Mouse (Mus musculus) thymus, adult 2 months (tissue): ENCODE measurements around the gene Rprd1b.

Experiments
- CTCF ChIP-seq: fragments of 200-500 bp; IDR thresholded peaks from 2 replicates; pipeline ENCODE4 v1.5.1; 2012; ENCODE audit warnings: mild to moderate bottlenecking, control low read depth, low read length, moderate library complexity, borderline replicate concordance; ENCODE audit not compliant: control insufficient read depth, poor library complexity, insufficient read depth; ENCODE audit errors: extremely low read depth
- POLR2A ChIP-seq: fragments of 200-500 bp; IDR thresholded peaks from 2 replicates; pipeline ENCODE4 v1.6.1; 2012; ENCODE audit warnings: mild to moderate bottlenecking, low read length, control low read depth, moderate library complexity; ENCODE audit not compliant: control insufficient read depth, poor library complexity, insufficient read depth; ENCODE audit errors: extremely low read depth

- TF ChIP-seq CTCF (no peak), POLR2A (no peak)
Observed at GRCm38 (mm10) chr2:158084486-158084885, 56.2 kb downstream of the Rprd1b start.
